In genomic region chr5:103320341-103320740, GRCm38 (mm10) we compare ENCODE assay signal across 24 mouse cellular contexts.
"Had no signal": no experiment of that assay in that cellular context is flagged by ENCODE, and none has a peak within 500 bp of the region (broad histone marks: within the 10 kb centered on the region; RNA-seq: fewer than 3 reads in every experiment).

No protein-coding gene starts in this region.

- H3K4me1 ChIP-seq: heart, embryonic 12.5 days; hindbrain, embryonic 13.5 days; hindbrain, embryonic 15.5 days; intestine, embryonic 15.5 days; limb, embryonic 12.5 days; liver, embryonic 12.5 days had no signal

- ATAC-seq: inflammation-experienced regulatory T-cells, adult 6 months; intestine, embryonic 15.5 days; intestine, postnatal 0 days; liver, embryonic 12.5 days had no signal

- H3K4me2 ChIP-seq: heart, embryonic 12.5 days; hindbrain, embryonic 13.5 days; hindbrain, embryonic 15.5 days; intestine, embryonic 15.5 days; limb, embryonic 12.5 days; liver, embryonic 12.5 days had no signal

- H3K27me3 ChIP-seq: heart, embryonic 12.5 days; hindbrain, embryonic 13.5 days; hindbrain, embryonic 15.5 days; intestine, embryonic 15.5 days; limb, embryonic 12.5 days; liver, embryonic 12.5 days had no signal

- DNase-seq: gastrocnemius, adult 2 months; gastrocnemius, postnatal 10 days; gastrocnemius, postnatal 25 days; heart, adult 18-20 months; heart, postnatal 10 days; heart, postnatal 4 days; kidney, adult 18-20 months; kidney, adult 8-10 months; kidney, postnatal 10 days; kidney, postnatal 25 days; kidney, postnatal 4 days; liver had no signal

- H3K36me3 ChIP-seq: heart, embryonic 12.5 days; hindbrain, embryonic 13.5 days; hindbrain, embryonic 15.5 days; intestine, embryonic 15.5 days; limb, embryonic 10.5 days; limb, embryonic 12.5 days; liver, embryonic 12.5 days had no signal

- H3K4me3 ChIP-seq: gastrocnemius, adult 2 months; heart, embryonic 12.5 days; hindbrain, embryonic 13.5 days; hindbrain, embryonic 15.5 days; intestine, embryonic 15.5 days; layer of hippocampus, adult 2 months; left cerebral cortex, adult 2 months; limb, embryonic 10.5 days; limb, embryonic 12.5 days; liver, embryonic 12.5 days had no signal

- H3K9me3 ChIP-seq: heart, embryonic 12.5 days; hindbrain, embryonic 13.5 days; hindbrain, embryonic 15.5 days; intestine, embryonic 15.5 days; limb, embryonic 10.5 days; limb, embryonic 12.5 days; liver, embryonic 12.5 days had no signal

- H3K9ac ChIP-seq: heart, embryonic 12.5 days; hindbrain, embryonic 13.5 days; hindbrain, embryonic 15.5 days; intestine, embryonic 15.5 days; limb, embryonic 12.5 days; liver, embryonic 12.5 days; liver, embryonic 14.5 days had no signal

- H3K27ac ChIP-seq: gastrocnemius, adult 2 months; hindbrain, embryonic 13.5 days; hindbrain, embryonic 15.5 days; intestine, embryonic 15.5 days; layer of hippocampus, adult 2 months; left cerebral cortex, adult 2 months; limb, embryonic 10.5 days; limb, embryonic 12.5 days; liver, embryonic 12.5 days; liver, embryonic 14.5 days had no signal
